8 mouse cellular contexts compared by ENCODE assay signal in the genomic region with DNA sequence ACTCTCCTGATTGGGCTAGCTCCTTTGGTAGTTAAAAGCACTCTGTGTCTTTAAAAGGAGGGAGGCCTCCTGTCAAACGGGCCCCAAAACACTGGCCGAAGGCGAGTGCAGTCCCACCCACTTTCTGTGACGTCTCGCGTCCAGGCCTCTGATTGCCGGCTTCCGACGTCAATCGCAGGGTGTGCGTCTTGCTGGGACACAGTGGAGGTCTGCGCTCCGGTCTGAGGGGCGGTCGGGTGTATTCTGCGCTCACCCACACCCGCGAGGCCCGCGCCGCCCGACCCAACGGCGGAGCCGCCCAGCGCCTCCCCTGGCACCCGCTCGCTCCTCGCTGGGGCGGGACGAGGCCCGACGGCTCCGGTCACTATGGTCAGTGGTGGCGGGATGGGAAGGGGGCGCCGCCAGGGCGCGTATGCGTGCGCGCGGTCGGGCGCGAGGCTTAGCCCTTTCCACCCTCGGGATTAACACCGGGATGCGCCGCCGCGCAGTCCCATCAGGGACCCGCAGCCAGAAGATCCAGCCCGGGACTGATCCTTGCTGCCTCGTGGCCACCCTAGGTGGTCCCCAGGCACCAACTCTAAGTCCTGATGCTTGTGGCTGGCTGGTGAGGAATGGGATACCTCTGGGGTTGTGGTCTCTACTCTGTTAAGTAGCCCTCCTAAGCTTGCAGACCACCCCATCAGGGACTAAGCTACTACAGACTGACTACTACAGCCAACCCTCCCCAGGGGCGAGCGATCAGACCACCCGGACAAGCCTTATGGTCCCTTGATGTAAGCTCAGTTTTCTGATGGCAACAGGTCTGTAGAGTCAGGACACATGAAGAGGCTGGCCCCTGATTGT. TPM values are rescaled to one million over a fixed set of nuclear protein-coding genes. Genes with fewer than 3 reads are reported as not detected.
DNase-seq lines count a peak whose midpoint lies in the region; ATAC-seq lines count a peak whose summit lies in the region.

Otub2 (plus strand) TSS at position 178 of the 843 bp plus-strand sequence.

- peak within 1 kb of the TSS; percentile 95 for H3K4me3 ChIP-seq in megakaryocyte, embryonic 14.5 days (replicated peaks)

- H3K27me3 ChIP-seq in megakaryocyte, embryonic 14.5 days (replicated peaks) = no peaks in the 10 kb centered on the region

- peaks cover 6% of the 10 kb centered on the region for H3K36me3 ChIP-seq in megakaryocyte, embryonic 14.5 days (replicated peaks; ENCODE audit: low read length)

- DNase-seq in ZHBTc4 (ENCODE audit: low read depth, low spot score) = peak; percentile 96
- peak; percentile 92 to 95 for DNase-seq in gastrocnemius, adult 8-10 months (ENCODE audit: low spot score in 2 of 2)
- DNase-seq in hindlimb bud, embryonic 11.5 days (ENCODE audit: extremely low spot score, low read depth, low spot score) = peak; percentile 73
- DNase-seq in left cerebral cortex, adult 8-10 months (ENCODE audit: low spot score in 2 of 2) = peak; percentile 97
- DNase-seq in right cerebral cortex, postnatal 10 days (ENCODE audit: low spot score in 2 of 2) = peak; percentile 99
- DNase-seq in urinary bladder, postnatal 25 days (ENCODE audit: low spot score) = peak; percentile 91

- peak; percentile 94 for ATAC-seq in common myeloid progenitor, adult 5-6 weeks (replicated peaks; ENCODE audit: low read depth, poor library complexity, severe bottlenecking)

- H3K9me3 ChIP-seq in megakaryocyte, embryonic 14.5 days = no peaks in the 10 kb centered on the region

- peaks cover 79% of the 10 kb centered on the region for H3K4me1 ChIP-seq in megakaryocyte, embryonic 14.5 days

RNA-seq across cellular contexts. Expression of gene Otub2, which starts in this region (rescaled TPM):
- 3.0 and 4.2 TPM in 2 replicates for total RNA-seq in common myeloid progenitor, adult 5-6 weeks (2017)
- total RNA-seq in gastrocnemius, adult 8-10 months (2022) = 10 to 100 TPM in 1 of 4 experiments, 1 to 10 TPM in 3; 5.3 to 20.3 (median 7.7) TPM
- total RNA-seq in left cerebral cortex, adult 8-10 months (2022) = 10 to 100 TPM; 17.2 to 21.0 (median 18.4) TPM
- 0.66 and 0.79 TPM in 2 replicates for polyA plus RNA-seq in megakaryocyte, embryonic 14.5 days (2012; ENCODE audit: insufficient read depth, low replicate concordance)

Comparison
In these comparisons a context has a peak if more than half of its experiments do, and no peak if none do; other contexts are left out.
1. Peak in every context shown above with its lines: DNase-seq, ATAC-seq and H3K4me3 ChIP-seq.